Mouse (Mus musculus): ENCODE results near the gene Fbn1. TPM values are rescaled to one million over a fixed set of nuclear protein-coding genes. Genes with fewer than 3 reads are reported as not detected.

Gene Fbn1
- polyA plus RNA-seq, 1 experiment from 2014 or later = 3.2 TPM

- no peak overlapping the region for H3K27ac ChIP-seq (replicated peaks)
- WGBS = 72% methylated on average over 3 of the region's 3 CpGs
- H3K4me3 ChIP-seq (replicated peaks) = no peak overlapping the region
- no peak for ATAC-seq (ENCODE audit: low FRiP score)
- no peaks in the 10 kb centered on the region for H3K9me3 ChIP-seq (replicated peaks)
- 0 out of 2 replicates have a peak, but pooled peaks cover 4% of the 10 kb centered on the region for H3K4me1 ChIP-seq
- no peaks in the 10 kb centered on the region for H3K27me3 ChIP-seq (replicated peaks)
- H3K36me3 ChIP-seq = no peaks in the 10 kb centered on the region
- no peak overlapping the region for H3K9ac ChIP-seq (replicated peaks)
- no peak overlapping the region for H3K4me2 ChIP-seq
Observed at GRCm38 (mm10) chr2:125477367-125477766, 30.4 kb downstream of the Fbn1 start.

GRCm38 (mm10) chr2:125476231-125476630, 31.6 kb downstream of the Fbn1 start:
- no peak for ATAC-seq (ENCODE audit: low FRiP score)

GRCm38 (mm10) chr2:125474690-125475089, 33.1 kb downstream of the Fbn1 start:
- 86% methylated on average over 5 of the region's 5 CpGs for WGBS
- H3K27ac ChIP-seq (replicated peaks) = no peak overlapping the region
- no peaks in the 10 kb centered on the region for H3K36me3 ChIP-seq
- peaks cover 11% of the 10 kb centered on the region; the same call in 1 of the 2 replicates for H3K4me1 ChIP-seq
- H3K27me3 ChIP-seq (replicated peaks) = no peaks in the 10 kb centered on the region
- H3K4me3 ChIP-seq (replicated peaks) = no peak overlapping the region
- H3K9me3 ChIP-seq (replicated peaks) = no peaks in the 10 kb centered on the region
- no peak overlapping the region for H3K9ac ChIP-seq (replicated peaks)
- no peak overlapping the region for H3K4me2 ChIP-seq
- ATAC-seq (ENCODE audit: low FRiP score) = no peak

More at GRCm38 (mm10) chr2:125476231-125476630, 31.6 kb downstream of the Fbn1 start:
- H3K4me2 ChIP-seq = no peak overlapping the region
- 0 out of 2 replicates have a peak, but pooled peaks cover 4% of the 10 kb centered on the region for H3K4me1 ChIP-seq
- no peaks in the 10 kb centered on the region for H3K9me3 ChIP-seq (replicated peaks)
- no peak overlapping the region for H3K4me3 ChIP-seq (replicated peaks)
- no peak overlapping the region for H3K27ac ChIP-seq (replicated peaks)
- H3K9ac ChIP-seq (replicated peaks) = no peak overlapping the region
- H3K36me3 ChIP-seq = no peaks in the 10 kb centered on the region
- 89% methylated on average over 3 of the region's 3 CpGs for WGBS
- no peaks in the 10 kb centered on the region for H3K27me3 ChIP-seq (replicated peaks)

- H3K4me2 ChIP-seq = no peak overlapping the region
- no peak overlapping the region for H3K4me3 ChIP-seq (replicated peaks)
- H3K27ac ChIP-seq (replicated peaks) = no peak overlapping the region
- peaks cover 6% of the 10 kb centered on the region; the same call in 1 of the 2 replicates for H3K4me1 ChIP-seq
- no peaks in the 10 kb centered on the region for H3K9me3 ChIP-seq (replicated peaks)
- H3K9ac ChIP-seq (replicated peaks) = no peak overlapping the region
- H3K36me3 ChIP-seq = no peaks in the 10 kb centered on the region
- no peaks in the 10 kb centered on the region for H3K27me3 ChIP-seq (replicated peaks)
- WGBS = 82% methylated on average over 2 of the region's 2 CpGs
- ATAC-seq (ENCODE audit: low FRiP score) = no peak
Observed at GRCm38 (mm10) chr2:125473228-125473627, 34.6 kb downstream of the Fbn1 start.

- no peaks in the 10 kb centered on the region for H3K27me3 ChIP-seq (replicated peaks)
- 0 out of 2 replicates have a peak, but pooled peaks cover 2% of the 10 kb centered on the region for H3K36me3 ChIP-seq
- H3K4me1 ChIP-seq = peaks cover 6% of the 10 kb centered on the region; the same call in 1 of the 2 replicates
- no peak for ATAC-seq (ENCODE audit: low FRiP score)
- H3K27ac ChIP-seq (replicated peaks) = no peak overlapping the region
- no peak overlapping the region for H3K4me2 ChIP-seq
- no peak overlapping the region for H3K9ac ChIP-seq (replicated peaks)
- 90% methylated on average over 4 of the region's 4 CpGs for WGBS
- H3K9me3 ChIP-seq (replicated peaks) = no peaks in the 10 kb centered on the region
- no peak overlapping the region for H3K4me3 ChIP-seq (replicated peaks)
Observed at GRCm38 (mm10) chr2:125471721-125472120, 36.1 kb downstream of the Fbn1 start.

- Histone ChIP-seq H3K4me3 (replicated peaks) (no peak overlapping the region), H3K9me3 (replicated peaks) (no peaks in the 10 kb centered on the region)
Observed at GRCm38 (mm10) chr2:125470553-125471295, 37.1 kb downstream of the Fbn1 start.

GRCm38 (mm10) chr2:125464036-125464435, 43.8 kb downstream of the Fbn1 start:
- H3K4me2 ChIP-seq = no peak overlapping the region
- no peak overlapping the region for H3K27ac ChIP-seq (replicated peaks)
- H3K4me1 ChIP-seq = no peaks in the 10 kb centered on the region
- 86% methylated on average over 6 of the region's 6 CpGs for WGBS
- H3K4me3 ChIP-seq (replicated peaks) = no peak overlapping the region
- no peak overlapping the region for H3K9ac ChIP-seq (replicated peaks)
- H3K9me3 ChIP-seq (replicated peaks) = no peaks in the 10 kb centered on the region
- peaks cover 4% of the 10 kb centered on the region; the same call in 1 of the 2 replicates for H3K36me3 ChIP-seq
- no peaks in the 10 kb centered on the region for H3K27me3 ChIP-seq (replicated peaks)
- ATAC-seq (ENCODE audit: low FRiP score) = no peak

More at GRCm38 (mm10) chr2:125470553-125471295, 37.1 kb downstream of the Fbn1 start:
- no peak overlapping the region for H3K4me2 ChIP-seq
- H3K9ac ChIP-seq (replicated peaks) = no peak overlapping the region
- ATAC-seq (ENCODE audit: low FRiP score) = no peak
- peak overlapping the region; percentile 24 for H3K27ac ChIP-seq (replicated peaks)
- no peaks in the 10 kb centered on the region for H3K27me3 ChIP-seq (replicated peaks)
- H3K4me1 ChIP-seq = peaks cover 6% of the 10 kb centered on the region; the same call in 1 of the 2 replicates
- WGBS = 66% methylated on average over 8 of the region's 8 CpGs
- 0 out of 2 replicates have a peak, but pooled peaks cover 4% of the 10 kb centered on the region for H3K36me3 ChIP-seq

- Histone ChIP-seq H3K27me3 (replicated peaks) (no peaks in the 10 kb centered on the region), H3K4me2 (no peak overlapping the region), H3K27ac (replicated peaks) (no peak overlapping the region), H3K36me3 (no peaks in the 10 kb centered on the region), H3K9ac (replicated peaks) (no peak overlapping the region), H3K4me3 (replicated peaks) (no peak overlapping the region), H3K9me3 (replicated peaks) (no peaks in the 10 kb centered on the region), H3K4me1 (no peaks in the 10 kb centered on the region)
- ATAC-seq (ENCODE audit: low FRiP score) = no peak
- WGBS = 73% methylated on average over 3 of the region's 3 CpGs
Observed at GRCm38 (mm10) chr2:125459087-125459486, 48.7 kb downstream of the Fbn1 start.

GRCm38 (mm10) chr2:125456059-125456789, 51.6 kb downstream of the Fbn1 start:
- Histone ChIP-seq H3K36me3 (no peaks in the 10 kb centered on the region), H3K4me1 (no peaks in the 10 kb centered on the region), H3K4me2 (no peak overlapping the region), H3K9ac (replicated peaks) (no peak overlapping the region), H3K9me3 (replicated peaks) (no peaks in the 10 kb centered on the region), H3K27me3 (replicated peaks) (no peaks in the 10 kb centered on the region), H3K4me3 (replicated peaks) (no peak overlapping the region), H3K27ac (replicated peaks) (no peak overlapping the region)
- WGBS = 82% methylated on average over 15 of the region's 15 CpGs
- no peak for ATAC-seq (ENCODE audit: low FRiP score)

- Histone ChIP-seq H3K27ac (replicated peaks) (no peak overlapping the region), H3K9ac (replicated peaks) (no peak overlapping the region), H3K36me3 (no peaks in the 10 kb centered on the region), H3K9me3 (replicated peaks) (no peaks in the 10 kb centered on the region), H3K27me3 (replicated peaks) (no peaks in the 10 kb centered on the region), H3K4me2 (no peak overlapping the region), H3K4me3 (replicated peaks) (no peak overlapping the region), H3K4me1 (no peaks in the 10 kb centered on the region)
- WGBS = 76% methylated on average over 5 of the region's 5 CpGs
- no peak for ATAC-seq (ENCODE audit: low FRiP score)
Observed at GRCm38 (mm10) chr2:125454781-125455180, 53.0 kb downstream of the Fbn1 start.

GRCm38 (mm10) chr2:125452369-125453097, 55.3 kb downstream of the Fbn1 start:
- Histone ChIP-seq H3K4me2 (no peak overlapping the region), H3K27me3 (replicated peaks) (no peaks in the 10 kb centered on the region), H3K9ac (replicated peaks) (no peak overlapping the region), H3K36me3 (no peaks in the 10 kb centered on the region), H3K4me3 (replicated peaks) (no peak overlapping the region), H3K4me1 (no peaks in the 10 kb centered on the region), H3K27ac (replicated peaks) (no peak overlapping the region), H3K9me3 (replicated peaks) (no peaks in the 10 kb centered on the region)
- 48% methylated on average over 6 of the region's 6 CpGs for WGBS
- no peak for ATAC-seq (ENCODE audit: low FRiP score)
